Mouse (Mus musculus) CH12.LX (cell line): ENCODE results near the gene Cldn19.

Experiments used
- CHD2 ChIP-seq: IDR thresholded peaks from 2 replicates; pipeline ENCODE4 v1.6.1; 2011; ENCODE audit warnings: low read length, improper control_type of control experiment
- CTCF ChIP-seq, 2 experiments: IDR thresholded peaks in 1 of 2; conservative IDR thresholded peaks in 1 of 2; 2 replicates each; pipeline ENCODE4 v1.5.1; 2011 to 2012; ENCODE audit warnings: low read depth in 2 of 2, low read length in 2 of 2, improper control_type of control experiment in 1 of 2, inconsistent platforms in 1 of 2, mild to moderate bottlenecking in 1 of 2, moderate library complexity in 1 of 2
- EP300 ChIP-seq: IDR thresholded peaks from 2 replicates; pipeline ENCODE4 v1.6.1; 2011; ENCODE audit warnings: low read length, improper control_type of control experiment
- MAZ ChIP-seq: IDR thresholded peaks from 2 replicates; pipeline ENCODE4 v1.6.1; 2012; ENCODE audit warnings: low read depth, mild to moderate bottlenecking, inconsistent platforms, low read length, improper control_type of control experiment, moderate library complexity
- MEF2A ChIP-seq: IDR thresholded peaks from 2 replicates; pipeline ENCODE4 v1.6.1; 2014; ENCODE audit warnings: low read depth, mild to moderate bottlenecking, inconsistent platforms, low read length, improper control_type of control experiment, borderline replicate concordance
- MXI1 ChIP-seq: IDR thresholded peaks from 2 replicates; pipeline ENCODE4 v1.6.1; 2011; ENCODE audit warnings: mild to moderate bottlenecking, low read depth, low read length, improper control_type of control experiment
- POLR2A ChIP-seq: IDR thresholded peaks from 2 replicates; pipeline ENCODE4 v1.6.1; 2011; ENCODE audit warnings: low read depth, mild to moderate bottlenecking, improper control_type of control experiment, low read length

- TF ChIP-seq CTCF (conservative IDR thresholded peaks at IDR 0.05 in 1 of 2, IDR thresholded peaks at IDR 0.05 in 1 of 2; ENCODE audit: low read depth in 2 of 2, low read length in 2 of 2) (no peak), POLR2A (no peak), CHD2 (no peak), MEF2A (no peak), EP300 (no peak), MXI1 (no peak), MAZ (no peak)
Observed at GRCm38 (mm10) chr4:119257083-119257482, 1.9 kb downstream of the Cldn19 start.
